Mouse (Mus musculus): ENCODE results near the gene Arl10.

Arl10 gene

DNA sequence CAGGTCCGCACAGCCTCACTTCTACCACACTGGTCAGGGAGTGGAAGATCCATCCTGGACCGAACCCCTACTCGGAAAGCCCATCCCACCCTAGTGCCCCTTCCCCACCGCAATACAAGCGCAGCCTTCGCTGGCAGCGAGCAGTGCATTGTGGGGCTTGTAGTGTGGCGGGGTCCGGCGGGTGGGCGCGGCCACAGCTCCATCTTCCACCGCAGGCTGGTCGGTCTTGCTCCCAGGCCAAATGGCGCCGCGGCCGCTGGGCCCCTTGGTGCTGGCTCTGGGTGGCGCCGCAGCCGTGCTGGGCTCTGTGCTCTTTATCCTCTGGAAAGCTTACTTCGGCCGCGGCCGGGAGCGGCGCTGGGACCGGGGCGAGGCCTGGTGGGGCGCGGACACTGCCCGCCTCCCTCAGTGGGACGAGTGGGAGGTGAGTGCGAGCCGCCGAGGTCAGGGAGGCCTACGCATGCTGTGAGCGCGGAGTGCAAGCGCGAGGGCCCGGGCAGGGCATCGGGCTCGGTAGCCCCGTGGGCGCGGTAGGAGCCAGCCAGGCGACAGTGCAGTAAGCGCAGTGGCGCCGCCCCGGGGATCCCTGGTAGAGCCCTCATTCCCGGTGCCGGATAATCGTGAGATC is at the start of gene Arl10:
TSS of gene Arl10 (plus strand) at position 162 of the 628 bp plus-strand sequence.
- DNase-seq (ENCODE audit: low spot score in 2 of 2): peak; percentile 53 to 80

DNA sequence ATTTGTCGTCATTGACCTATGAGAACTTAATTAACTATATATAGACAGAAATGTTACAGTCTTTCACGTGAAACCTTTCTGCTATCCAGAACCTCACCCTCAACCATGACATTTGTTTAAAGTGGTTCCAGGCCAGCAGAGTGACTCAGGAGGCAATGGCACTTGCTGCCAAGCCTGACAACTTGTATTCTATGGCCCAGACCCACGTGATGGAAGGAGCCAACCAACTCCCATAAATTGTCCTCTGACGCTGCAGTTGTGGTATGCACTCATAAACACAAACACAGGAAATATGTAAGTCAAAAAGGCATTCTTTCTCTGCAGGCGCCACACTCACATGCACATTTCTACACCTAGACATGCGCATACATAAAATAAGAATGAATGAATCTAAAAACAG is 47.7 kb upstream of the Arl10 start:
- DNase-seq (ENCODE audit: low spot score in 2 of 2): no peak

DNA sequence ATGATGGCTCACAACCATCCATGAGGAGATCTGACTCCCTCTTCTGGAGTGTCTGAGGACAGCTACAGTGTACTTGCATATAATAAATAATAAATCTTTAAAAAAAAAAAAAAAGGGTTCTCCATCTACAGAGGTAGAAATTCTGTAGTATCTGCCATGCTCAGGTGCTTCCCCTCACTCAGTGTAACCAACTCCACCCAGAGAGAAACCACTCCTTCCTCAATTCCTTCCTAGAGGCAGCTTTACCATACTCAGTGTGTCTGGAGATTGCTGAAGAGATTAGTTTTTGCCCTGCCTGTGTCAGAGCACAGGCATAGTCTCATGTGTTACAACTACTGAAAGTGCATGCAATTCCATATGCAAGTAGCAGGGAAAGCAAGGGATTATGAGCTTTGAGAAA is 42.7 kb upstream of the Arl10 start:
- DNase-seq (ENCODE audit: low spot score in 2 of 2): no peak

DNA sequence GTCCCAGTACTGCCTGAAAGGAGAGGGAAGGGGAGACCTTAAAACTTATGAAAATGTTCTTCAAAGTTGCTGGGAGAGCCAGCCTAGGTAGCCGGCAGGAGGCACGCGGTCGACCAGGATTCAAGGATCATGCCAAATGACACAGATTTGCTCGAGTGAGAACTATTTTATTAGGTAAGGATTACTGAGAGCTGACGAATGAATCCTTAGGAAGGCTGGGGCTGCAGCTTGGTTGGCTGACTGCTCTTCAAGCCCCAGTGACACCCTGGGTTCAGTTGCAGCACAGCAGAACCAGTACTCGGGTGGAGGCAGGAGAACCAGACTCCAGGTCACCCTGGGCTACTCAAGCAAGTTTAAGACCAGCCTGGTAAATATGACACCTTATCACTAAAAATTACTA is 26.8 kb upstream of the Arl10 start:
- no peak for DNase-seq (ENCODE audit: low spot score in 2 of 2)

DNA sequence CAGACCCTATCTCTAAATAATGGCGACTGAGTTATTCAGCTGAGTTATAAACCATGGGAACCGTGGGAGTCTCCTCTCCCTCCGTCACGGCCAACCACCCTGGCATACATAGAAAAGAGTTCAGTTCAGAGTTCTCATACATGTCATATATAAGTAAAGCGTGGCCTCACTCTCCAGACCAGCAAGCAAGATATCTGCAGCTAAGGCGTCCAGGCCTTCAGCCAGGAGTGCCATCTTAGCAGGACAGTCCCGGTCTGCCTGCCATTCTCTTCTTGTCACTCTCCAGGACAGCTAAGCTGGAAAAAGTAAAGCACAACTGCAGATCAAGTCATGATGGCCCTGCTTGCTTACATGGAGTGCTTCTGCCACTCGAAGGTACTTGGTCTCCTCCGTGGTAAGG is 18.6 kb upstream of the Arl10 start:
- DNase-seq (ENCODE audit: low spot score in 2 of 2): no peak

DNA sequence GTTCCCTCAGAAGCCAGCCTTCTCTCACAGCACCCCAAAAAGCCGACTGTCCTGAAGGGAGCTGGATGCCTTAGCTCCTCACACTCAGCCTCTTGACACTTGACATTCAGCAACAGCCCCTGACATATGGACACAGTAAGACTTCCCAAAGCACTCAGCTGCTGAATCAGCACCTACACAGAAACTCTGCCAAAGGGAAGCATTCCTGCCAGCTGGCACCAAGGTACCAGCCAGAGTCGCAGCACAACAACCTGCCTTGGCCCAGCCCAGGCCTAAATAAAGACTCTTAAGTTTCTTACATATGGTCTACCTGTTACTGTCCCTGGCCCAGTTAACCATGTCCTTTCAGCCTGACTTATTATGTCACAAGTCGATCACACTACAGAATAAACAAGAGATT is 18.0 kb upstream of the Arl10 start:
- DNase-seq (ENCODE audit: low spot score in 2 of 2): no peak

DNA sequence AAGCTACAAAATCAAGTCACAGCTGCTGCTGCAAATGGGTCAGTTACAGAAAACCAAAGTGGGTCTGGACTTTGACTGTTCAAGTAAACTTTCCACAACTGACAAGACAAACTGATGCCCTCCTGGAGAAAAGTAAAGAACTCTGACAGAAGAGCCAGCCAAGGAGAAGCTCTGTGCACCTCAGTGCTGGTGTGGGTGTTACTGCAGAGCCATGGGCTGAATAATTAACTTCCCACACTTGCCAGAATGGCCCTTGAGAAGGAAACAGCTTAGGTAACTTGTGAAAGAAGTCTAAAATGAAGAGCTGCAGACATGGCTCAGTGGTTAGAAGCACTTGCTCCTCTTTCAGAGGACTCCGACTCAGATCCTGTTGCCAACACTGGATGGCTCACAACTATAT is 17.2 kb upstream of the Arl10 start:
- DNase-seq (ENCODE audit: low spot score in 2 of 2): no peak

DNA sequence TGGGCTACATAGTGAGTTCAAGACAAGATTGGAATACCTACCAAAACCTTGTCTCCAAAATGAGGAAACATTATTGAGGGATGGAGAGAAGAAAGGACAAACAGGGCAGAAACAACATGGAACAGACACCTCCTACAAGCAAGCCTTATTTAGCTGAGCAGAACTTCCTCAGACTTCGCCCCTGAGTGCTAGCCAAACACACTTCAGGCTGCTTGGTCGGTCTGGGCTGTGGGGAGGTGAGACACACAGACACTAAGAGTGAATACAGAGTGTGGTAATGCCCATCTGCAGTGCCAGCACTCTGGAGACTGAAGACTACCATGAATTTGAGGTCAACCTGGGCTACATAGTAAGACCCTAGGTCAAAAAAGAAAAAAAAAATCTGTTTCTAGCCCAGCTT is 15.2 kb upstream of the Arl10 start:
- no peak for DNase-seq (ENCODE audit: low spot score in 2 of 2)

DNA sequence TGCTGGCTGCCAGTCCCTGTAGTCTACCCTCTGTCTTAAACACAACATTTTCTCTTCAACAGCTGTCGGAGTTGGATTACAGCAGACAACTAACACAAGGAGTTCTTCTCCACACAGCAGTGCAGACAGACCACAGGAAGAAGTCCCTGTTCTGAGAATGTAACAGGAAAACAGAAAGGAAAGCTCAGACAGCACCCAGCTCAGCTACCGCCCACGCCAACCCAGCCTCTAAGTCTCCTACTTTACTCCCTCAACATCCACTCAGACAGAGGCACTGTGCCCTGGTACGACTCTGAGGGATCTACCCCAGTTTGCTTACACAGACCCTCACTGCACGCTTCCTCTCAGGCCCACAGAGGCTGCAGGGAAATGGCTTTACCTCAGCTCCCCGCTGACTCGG is 14.2 kb upstream of the Arl10 start:
- no peak for DNase-seq (ENCODE audit: low spot score in 2 of 2)

DNA sequence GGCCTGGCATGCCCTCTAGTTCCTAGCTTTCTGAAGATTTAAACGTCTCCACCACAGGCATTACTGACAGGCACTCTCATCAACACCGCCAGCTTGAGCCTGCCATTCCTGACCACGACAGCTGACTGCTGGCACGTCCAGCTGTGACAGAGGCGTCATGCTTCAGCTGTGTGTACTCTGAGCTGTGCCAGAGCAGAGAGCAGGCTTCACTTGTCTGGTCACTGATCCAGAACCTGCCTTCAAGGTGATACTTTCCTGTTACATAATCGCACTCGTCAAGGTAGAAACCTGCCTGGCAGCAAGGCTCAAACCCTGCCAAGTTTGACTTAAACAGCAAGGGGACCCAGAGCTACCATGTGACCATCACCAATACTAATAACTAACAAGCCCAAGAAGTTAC is 12.3 kb upstream of the Arl10 start:
- no peak for DNase-seq (ENCODE audit: low spot score in 2 of 2)

DNA sequence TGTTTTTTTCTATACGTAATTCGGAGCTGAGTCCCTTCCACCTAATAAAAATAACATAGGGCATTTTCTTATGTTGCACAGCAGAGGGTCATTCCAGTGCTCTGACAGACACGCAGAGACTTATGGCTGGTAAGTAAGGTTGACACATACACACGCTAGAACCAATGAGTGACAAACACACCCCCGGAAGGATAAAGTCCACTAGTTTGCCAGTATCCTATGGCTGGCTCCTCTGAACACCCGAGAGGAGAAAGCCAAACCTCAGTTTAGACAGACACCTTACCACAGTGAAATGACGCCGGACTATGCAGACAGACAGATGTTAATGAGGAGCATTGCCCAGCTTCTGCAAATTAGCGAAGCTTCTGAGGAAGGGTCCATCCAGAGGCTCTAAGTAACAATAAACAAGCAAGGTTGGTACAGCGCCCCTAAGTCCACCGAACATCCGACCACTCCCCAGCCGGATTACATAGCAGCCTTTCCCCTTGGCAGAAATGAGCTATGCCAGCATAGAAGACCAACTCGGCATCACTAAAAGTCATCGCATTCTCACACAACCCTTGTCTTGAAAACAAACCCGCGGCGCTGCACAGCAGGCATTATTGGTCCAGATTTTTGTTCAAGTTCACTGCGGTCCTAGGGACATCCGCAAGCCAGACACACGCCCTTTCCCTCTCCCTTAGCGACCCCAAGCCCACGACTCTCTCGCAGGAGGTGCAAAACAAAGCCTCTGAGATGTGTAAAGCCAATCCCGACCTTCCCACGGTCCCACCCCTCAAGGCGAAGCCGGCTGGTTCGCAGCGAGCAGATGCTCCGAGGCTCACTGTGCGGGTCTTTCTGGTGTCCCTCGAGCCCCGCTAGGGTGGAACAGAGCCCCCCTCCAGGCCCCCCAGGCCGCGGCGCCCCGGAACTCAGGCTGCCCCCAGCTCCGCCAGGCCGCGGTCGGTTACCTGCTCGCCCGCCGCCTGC is 10.3 kb upstream of the Arl10 start:
- no peak for DNase-seq (ENCODE audit: low spot score in 2 of 2)

DNA sequence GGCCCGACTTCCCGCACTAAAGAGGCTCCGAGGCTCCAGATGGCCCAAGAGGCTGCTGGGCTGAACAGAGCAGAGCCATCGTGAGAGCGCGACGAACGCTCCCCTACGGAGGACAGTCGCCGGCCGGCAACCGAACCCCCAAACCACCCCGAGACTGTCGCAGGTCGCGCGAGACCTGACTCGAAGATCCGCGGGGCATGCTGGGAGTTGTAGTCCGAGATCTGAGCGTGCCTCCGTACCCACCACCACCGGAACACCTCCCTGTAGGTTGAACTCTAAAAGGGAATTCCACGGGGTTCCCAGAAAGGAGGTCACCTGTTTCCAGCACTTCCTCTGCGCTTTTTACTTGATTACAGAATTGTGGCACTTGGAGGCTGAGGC is 9.6 kb upstream of the Arl10 start, which contains the start of gene 4833439L19Rik:
TSS of gene 4833439L19Rik (minus strand) at position 235 of the 381 bp plus-strand sequence.
- DNase-seq (ENCODE audit: low spot score in 2 of 2): peak; percentile 92 to 98

DNA sequence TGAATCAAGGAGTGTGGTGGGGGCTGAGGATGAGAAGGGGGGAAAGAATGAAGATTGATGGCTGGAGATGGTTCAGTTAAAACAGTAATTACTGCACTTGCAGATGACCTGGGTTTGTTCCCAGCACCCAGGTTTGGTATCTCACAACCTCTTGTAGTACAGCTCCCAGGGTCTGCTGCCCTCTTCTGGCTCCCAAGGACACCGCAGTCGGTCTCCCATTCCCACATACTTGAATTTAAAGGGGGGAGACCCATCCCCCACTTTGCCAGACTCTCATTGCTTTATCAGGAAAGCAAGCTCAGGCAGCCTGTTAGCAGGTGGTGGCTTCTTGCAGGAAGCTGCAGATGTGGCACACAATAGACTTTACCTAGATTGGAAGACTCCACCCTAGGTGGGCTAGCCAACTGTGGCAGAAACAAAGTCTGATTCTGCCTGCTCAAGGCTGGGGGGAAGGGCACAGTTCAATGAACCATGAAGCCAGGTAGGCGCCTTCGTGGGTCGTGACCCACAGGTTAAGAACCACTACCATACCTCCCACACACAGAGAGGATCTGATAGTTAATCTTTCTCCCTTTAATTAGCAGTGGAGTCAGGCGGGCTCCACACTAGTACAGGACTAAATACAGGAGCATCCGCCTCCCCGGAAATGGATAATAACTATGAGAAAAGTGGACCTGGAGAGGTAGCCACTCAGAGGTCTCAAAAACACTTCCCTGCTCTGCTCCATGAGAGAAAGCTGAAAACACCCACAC is 9.0 kb upstream of the Arl10 start:
- peak; percentile 39 to 72 for DNase-seq (ENCODE audit: low spot score in 2 of 2)

DNA sequence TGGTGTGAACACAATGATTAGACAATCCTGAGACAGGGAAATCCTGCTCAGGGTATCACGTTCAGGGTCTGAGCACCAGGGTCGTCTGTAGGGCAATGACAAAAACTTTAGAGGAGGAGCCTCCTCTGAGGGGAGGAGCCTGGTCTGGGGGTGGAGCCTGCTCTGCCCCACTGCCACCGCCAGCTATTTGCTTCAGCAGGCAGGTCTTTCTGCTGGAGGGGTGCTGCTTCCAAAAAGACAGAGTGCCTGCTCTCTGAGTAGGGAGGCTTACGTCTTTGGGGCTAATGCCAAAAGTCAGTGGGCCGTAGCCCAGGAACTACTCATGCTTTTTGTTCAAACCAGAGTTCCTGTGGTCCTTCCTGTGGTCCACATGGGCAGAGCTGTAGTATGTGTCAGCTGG is 6.4 kb upstream of the Arl10 start:
- DNase-seq (ENCODE audit: low spot score in 2 of 2): no peak

DNA sequence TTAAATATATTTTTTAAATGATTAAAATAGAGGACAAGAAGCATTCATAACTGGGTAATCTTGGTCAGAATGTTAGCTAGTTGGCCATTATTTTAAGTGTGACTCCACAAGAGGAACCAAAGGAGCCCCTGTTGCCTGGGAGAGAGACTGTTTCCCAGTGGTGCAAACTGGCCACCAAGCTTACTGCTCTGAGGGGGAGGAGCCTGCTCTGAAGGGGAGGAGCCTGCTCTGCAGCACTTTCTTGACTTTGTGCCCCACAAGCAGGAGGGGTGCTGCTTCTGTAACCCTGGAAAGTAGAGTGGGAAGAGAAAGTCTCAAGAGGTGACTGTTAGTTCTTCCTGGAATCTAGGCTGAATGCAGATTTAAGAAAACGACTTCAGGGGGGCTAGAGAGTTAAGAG is 5.5 kb upstream of the Arl10 start:
- DNase-seq (ENCODE audit: low spot score in 2 of 2): no peak

DNA sequence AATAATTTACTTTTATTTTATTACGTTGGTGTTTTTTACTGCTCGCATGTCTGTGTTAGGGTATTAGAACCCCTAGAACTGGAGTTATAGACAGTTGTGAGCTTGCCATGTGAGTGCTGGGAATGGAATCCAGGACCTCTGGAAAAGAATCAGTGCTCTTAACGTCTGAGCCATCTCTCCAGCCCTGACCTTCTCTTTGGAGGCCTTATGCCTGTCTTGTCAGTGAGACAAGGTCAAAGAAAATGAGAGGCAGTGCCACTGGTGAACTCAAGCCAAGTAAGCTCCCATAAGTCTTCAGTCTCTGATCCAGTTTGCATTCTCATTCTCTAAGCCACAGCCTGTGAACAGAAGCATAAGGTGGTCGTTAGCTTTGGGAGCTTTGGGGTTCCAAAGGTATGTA is 4.1 kb upstream of the Arl10 start:
- no peak for DNase-seq (ENCODE audit: low spot score in 2 of 2)

DNA sequence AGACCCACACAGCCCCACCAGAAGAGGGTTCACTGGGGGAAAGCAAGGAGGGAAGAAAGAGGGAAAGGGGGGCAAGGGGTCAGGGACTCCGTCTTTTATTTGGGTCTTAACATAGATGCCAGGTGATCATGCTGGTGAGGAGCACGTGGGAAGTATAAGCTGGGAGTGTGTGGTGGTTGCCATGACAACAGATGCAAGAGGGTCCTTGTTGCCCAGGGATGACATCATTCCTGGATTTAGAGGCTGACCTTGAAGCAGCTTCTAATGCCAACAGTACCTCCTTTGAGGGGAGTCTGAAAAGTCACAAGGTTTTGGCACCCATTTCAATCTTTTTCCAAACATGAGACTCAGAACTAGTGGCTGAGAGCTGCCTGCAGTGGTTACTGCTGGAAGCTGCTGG is 3.2 kb upstream of the Arl10 start:
- no peak for DNase-seq (ENCODE audit: low spot score in 2 of 2)

DNA sequence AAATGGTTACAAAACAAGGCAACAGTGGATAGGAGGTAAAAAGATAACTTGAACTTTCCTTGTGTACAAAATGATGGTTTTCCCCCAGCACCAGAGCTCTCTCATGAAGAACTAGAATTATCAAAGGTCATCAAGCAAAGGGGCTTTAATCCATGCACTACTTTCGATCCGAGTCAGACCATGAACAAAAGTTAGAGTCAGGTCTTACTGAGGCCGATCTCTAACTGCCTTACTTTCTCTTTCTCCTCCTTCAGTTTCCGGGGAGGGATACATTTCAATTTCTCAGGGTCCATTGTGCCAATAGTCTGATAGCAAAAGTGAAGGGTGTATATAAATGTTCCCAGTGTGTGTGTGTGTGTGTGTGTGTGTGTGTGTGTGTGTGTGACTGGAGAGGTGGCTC is 2.2 kb upstream of the Arl10 start:
- no peak for DNase-seq (ENCODE audit: low spot score in 2 of 2)

DNA sequence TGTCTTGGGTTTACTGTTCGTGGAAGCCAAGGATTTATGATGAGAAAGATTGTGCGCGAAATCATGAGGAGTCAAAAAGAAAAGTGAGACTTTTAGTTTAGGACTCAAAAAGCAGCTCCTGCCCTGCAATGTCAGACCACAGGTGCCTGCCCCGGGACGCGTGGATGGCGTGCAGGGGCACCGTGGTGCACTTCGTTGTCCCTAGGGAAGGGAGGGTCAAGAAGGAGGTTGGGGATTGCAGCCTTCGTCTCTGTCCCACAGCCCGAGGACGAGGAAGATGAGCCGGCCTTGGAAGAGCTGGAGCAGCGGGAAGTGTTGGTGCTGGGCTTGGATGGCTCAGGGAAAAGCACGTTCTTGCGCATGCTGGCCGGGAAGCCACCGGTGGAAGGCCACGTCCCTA is 674 bp downstream of the Arl10 start:
- no peak for DNase-seq (ENCODE audit: low spot score in 2 of 2)

DNA sequence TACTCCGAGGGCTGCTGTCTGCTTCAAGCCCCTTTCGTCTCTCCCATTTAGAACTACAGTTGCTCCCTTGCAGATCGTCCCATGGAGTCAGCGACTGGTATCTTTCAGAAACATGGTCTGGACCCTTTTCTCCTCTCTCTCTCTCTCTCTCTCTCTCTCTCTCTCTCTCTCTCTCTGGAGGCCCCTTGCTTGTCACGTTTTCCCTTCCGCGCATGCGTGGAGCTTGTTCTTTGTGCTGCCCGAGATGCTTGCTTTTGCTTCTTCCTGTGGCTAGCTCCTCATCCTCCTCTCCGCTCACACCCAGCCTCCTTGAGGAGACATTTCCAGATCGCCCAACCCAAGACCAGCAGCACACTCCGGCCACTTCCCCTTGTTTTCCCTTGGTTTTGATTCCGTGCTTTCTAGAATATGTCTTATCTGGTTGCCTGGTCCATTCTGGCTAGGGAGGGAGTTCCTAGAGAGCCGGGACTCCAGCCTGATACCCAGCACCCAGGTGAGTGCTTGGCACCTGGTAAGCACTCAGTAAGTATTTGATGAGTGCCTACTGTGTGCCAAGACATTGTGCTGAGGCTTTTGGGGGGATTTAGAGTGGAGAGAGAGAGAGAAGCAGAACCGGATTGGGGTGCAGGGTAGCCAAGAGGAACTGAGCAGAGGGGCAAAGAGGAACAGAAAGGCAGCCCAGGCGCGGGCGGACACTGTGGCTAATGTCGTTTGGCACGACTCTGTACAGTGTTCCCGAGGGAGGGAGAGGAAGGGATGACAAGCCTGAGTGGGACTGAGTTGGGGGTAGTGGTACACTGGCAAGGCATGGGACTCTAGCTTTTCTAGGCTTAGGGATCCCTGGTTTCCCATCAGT is 3.1 kb downstream of the Arl10 start:
- DNase-seq (ENCODE audit: low spot score in 2 of 2): peak; percentile 33 to 74

DNA sequence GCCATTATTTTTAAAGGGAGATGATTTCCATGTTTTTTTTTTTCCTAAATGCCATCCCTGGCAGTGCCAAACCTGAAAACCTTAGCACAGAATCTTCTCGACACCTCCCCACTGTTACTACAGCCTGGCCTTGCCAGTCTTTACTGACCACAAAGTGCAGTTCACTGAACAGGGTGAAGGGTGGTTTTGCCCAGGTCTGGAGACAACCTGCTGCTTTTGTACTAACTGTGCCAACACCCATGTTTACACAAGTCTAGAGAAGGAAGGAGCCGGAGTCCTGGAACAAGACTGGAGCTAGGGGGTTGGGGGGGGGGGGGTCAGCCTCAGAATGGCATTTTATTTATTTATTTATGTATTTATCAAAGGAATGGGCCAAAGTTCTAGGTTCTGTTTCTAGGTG is 6.6 kb downstream of the Arl10 start:
- DNase-seq (ENCODE audit: low spot score in 2 of 2): no peak

DNA sequence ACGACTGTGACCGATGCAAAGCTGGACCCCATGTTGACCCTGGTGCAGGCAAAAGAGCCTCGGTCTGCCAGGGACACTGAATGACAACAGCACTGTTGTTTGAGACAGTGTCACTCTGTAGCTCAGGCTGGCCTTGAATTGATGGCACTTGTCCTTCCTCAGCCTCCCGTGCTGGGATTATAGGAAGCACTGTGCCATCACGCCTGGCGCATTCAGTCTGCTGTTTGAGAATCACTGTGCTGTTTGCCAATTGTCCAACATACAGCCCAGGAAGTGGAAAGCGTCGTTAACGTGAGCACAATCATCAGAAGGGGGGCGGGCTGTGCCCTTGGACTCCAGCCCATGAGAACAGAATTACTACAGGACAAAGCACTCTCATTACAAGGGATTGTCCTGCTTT is 7.3 kb downstream of the Arl10 start:
- DNase-seq (ENCODE audit: low spot score in 2 of 2): no peak
